Comparison of ENCODE assay signal across 8 mouse cellular contexts in genomic region chr8:76898721-76899410, GRCm38 (mm10). TPM values are rescaled to one million over a fixed set of nuclear protein-coding genes. Genes with fewer than 3 reads are reported as not detected.
DNase-seq lines count a peak whose midpoint lies in the region; ATAC-seq and TF ChIP-seq lines count a peak whose summit lies in the region.

No protein-coding gene starts in this region.

- DNase-seq in ZHBTc4 (ENCODE audit: low read depth, low spot score): peak; percentile 77
- DNase-seq in cerebellum, postnatal 36 days: peak; percentile 66 to 71
- DNase-seq in gastrocnemius, postnatal 10 days: peak; percentile 79
- DNase-seq in hindbrain, postnatal 0 days (ENCODE audit: low spot score): peak; percentile 84
- DNase-seq in left cerebral cortex, postnatal 25 days (ENCODE audit: low spot score in 2 of 2): peak; percentile 49 to 53
- peak; percentile 68 for DNase-seq in right cerebral cortex, postnatal 4 days

- H3K9me3 ChIP-seq in hindbrain, postnatal 0 days (ENCODE audit: low read length): no peaks in the 10 kb centered on the region

- intact Hi-C loops in left cerebral cortex, postnatal 25 days (cut with DNase I): no loop called here

- peak overlapping the region; percentile 12; the same call in 1 of the 2 replicates for H3K27ac ChIP-seq in hindbrain, postnatal 0 days

- TF ChIP-seq CTCF in hindbrain, postnatal 0 days (IDR thresholded peaks at IDR 0.05; ENCODE audit: low read depth): no peak

- no peaks in the 10 kb centered on the region for H3K27me3 ChIP-seq in hindbrain, postnatal 0 days (ENCODE audit: insufficient read depth, low read length)

- WGBS in hindbrain, postnatal 0 days: under 1% methylated on average over 49 of the region's 60 CpGs

- H3K9ac ChIP-seq in hindbrain, postnatal 0 days (replicated peaks; ENCODE audit: low read length): peak overlapping the region; percentile 63

- ATAC-seq in hindbrain, postnatal 0 days: peak; percentile 57
- ATAC-seq in megakaryocyte progenitor cell, adult 5-6 weeks (replicated peaks; ENCODE audit: poor library complexity): peak; percentile 32
- ATAC-seq in monocyte, adult 5-6 weeks (replicated peaks; ENCODE audit: insufficient number of reproducible peaks, low FRiP score, low TSS enrichment, poor library complexity, severe bottlenecking): no peak

- no peaks in the 10 kb centered on the region for H3K36me3 ChIP-seq in hindbrain, postnatal 0 days (ENCODE audit: insufficient read depth, low read length)

- H3K4me2 ChIP-seq in hindbrain, postnatal 0 days (ENCODE audit: low read depth, low read length): peak overlapping the region; percentile 100

- 0 out of 2 replicates have a peak, but pooled peaks cover 4% of the 10 kb centered on the region for H3K4me1 ChIP-seq in hindbrain, postnatal 0 days (ENCODE audit: insufficient read depth, low read length)

- peak overlapping the region; percentile 83 for H3K4me3 ChIP-seq in hindbrain, postnatal 0 days (ENCODE audit: low read length)

RNA-seq across cellular contexts. Expression of gene Nr3c2, which starts 0.4 kb away (rescaled TPM):
- 10 to 100 TPM in 1 of 2 experiments, 1 to 10 TPM in 1; 8.2 to 11.2 TPM for total RNA-seq in gastrocnemius, postnatal 10 days (2021)
- 6.8 and 8.8 TPM in 2 replicates for total RNA-seq in hindbrain, postnatal 0 days (2014; rRNA removed)
- polyA plus RNA-seq in hindbrain, postnatal 0 days (2015; fragmentation: Nextera tagmentation; extraction: Ambion mirVana): 6.5 and 6.9 TPM in 2 replicates
- total RNA-seq in left cerebral cortex, postnatal 25 days (2021): 10 to 100 TPM; 22.0 to 29.5 TPM
- total RNA-seq in megakaryocyte progenitor cell, adult 5-6 weeks (2015): 0.34 and 1.3 TPM in 2 replicates
- total RNA-seq in megakaryocyte progenitor cell, adult 5-6 weeks (2017): 0.29 and 0.37 TPM in 2 replicates
- 1.9 to 2.3 TPM (median 2.3 TPM) in 3 replicates for total RNA-seq in monocyte, adult 5-6 weeks (2017)
